Mouse (Mus musculus) E14TG2a.4 (cell line): Measurements from ENCODE around the gene Gm128.

Experiments used
- H3K27me3 ChIP-seq: 2 replicates; pipeline ENCODE4 v1.6.1; 2014; ENCODE audit warnings: low read length, control low read depth; ENCODE audit not compliant: insufficient read depth
- H3K36me3 ChIP-seq: 2 replicates; pipeline ENCODE4 v1.6.1; 2014; ENCODE audit warnings: low read length, control low read depth; ENCODE audit not compliant: insufficient read depth
- H3K4me1 ChIP-seq: replicated peaks from 2 replicates; pipeline ENCODE4 v1.6.1; 2014; ENCODE audit warnings: low read depth, low read length, control low read depth
- H3K4me3 ChIP-seq: replicated peaks from 2 replicates; pipeline ENCODE4 v1.5.1; 2014; ENCODE audit warnings: mild to moderate bottlenecking, low read length
- H3K9me3 ChIP-seq: 2 replicates; pipeline ENCODE4 v1.6.1; 2014; ENCODE audit warnings: low read length, control low read depth
- CTCF ChIP-seq: conservative IDR thresholded peaks from 2 replicates; pipeline ENCODE4 v1.5.1; 2014; ENCODE audit warnings: low read length
- NANOG ChIP-seq: IDR thresholded peaks from 2 replicates; pipeline ENCODE4 v1.6.1; 2014; ENCODE audit warnings: borderline replicate concordance, low read length, mixed read lengths
- POU5F1 ChIP-seq: IDR thresholded peaks from 2 replicates; pipeline ENCODE4 v1.6.1; 2014; ENCODE audit warnings: low read length, borderline replicate concordance

Gm128 gene

DNA sequence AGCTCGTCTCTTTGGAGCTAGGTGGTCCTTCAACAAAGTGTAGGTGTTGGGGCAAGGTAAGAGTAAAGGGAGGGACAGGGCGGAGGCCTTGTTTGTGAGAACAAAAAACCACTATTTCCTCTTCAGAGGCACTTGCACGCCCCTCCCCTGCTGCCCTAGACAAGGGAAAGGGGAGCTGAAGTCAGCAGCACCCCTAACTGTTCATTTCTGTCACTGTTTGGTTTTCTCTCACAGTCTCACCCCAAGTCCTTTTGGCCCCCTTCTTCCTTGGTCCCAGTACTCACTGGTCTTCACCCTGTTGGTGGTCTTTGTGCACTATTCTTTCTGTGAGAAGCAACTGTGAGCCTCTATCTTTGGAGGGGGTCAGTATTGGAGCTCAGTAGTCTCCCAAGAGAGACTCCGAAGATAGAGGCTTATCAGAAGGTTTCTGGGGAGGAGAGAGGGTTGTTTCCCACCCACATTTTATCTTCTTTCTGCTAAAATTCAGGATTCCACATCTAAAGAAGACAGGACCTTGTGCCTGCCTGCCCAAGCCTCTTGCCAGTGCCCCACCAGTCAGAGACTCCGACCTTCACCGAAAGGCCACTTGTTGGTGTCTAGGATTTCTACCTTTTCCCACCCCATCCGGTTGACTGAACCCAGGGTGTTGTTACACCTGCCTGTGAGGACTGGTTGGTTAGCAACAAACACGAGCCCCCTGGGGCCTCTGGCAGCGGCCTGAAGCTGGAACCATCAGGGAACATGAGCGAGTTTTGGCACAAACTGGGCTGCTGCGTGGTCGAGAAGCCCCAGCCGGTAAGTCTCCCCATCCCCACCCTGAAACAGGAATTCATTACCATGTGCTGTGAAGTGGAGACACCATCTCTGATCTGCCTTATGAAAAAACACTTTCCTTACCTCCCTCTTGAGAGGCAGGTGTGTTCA is 9.8 kb downstream of the Gm128 start, which contains the start of gene Mllt11:
Gene Mllt11, minus strand, starts transcription at position 874 of the 924 bp plus-strand sequence.
- Histone ChIP-seq H3K4me3 (peak within 1 kb of the TSS; percentile 92), H3K9me3 (no peaks in the 10 kb centered on the region), H3K4me1 (peaks cover 81% of the 10 kb centered on the region), H3K27me3 (no peaks in the 10 kb centered on the region), H3K36me3 (peaks cover 58% of the 10 kb centered on the region)
- TF ChIP-seq CTCF (no peak), POU5F1 (no peak), NANOG (no peak)

GRCm38 (mm10) chr3:95230495-95231297 is 10.7 kb downstream of the Gm128 start:
- no peak for TF ChIP-seq POU5F1
- TF ChIP-seq CTCF, result no peak
- no peak for TF ChIP-seq NANOG
- Histone ChIP-seq H3K27me3 (no peaks in the 10 kb centered on the region), H3K4me1 (peaks cover 81% of the 10 kb centered on the region), H3K4me3 (peak overlapping the region; percentile 92), H3K36me3 (peaks cover 52% of the 10 kb centered on the region), H3K9me3 (no peaks in the 10 kb centered on the region)

GRCm38 (mm10) chr3:95229781-95230494 is 11.5 kb downstream of the Gm128 start:
- Histone ChIP-seq H3K9me3 (no peaks in the 10 kb centered on the region), H3K36me3 (peaks cover 52% of the 10 kb centered on the region), H3K4me3 (peak overlapping the region; percentile 92), H3K4me1 (peaks cover 81% of the 10 kb centered on the region), H3K27me3 (no peaks in the 10 kb centered on the region)
- TF ChIP-seq NANOG (no peak), CTCF (no peak), POU5F1 (no peak)

- no peaks in the 10 kb centered on the region for H3K9me3 ChIP-seq
- no peaks in the 10 kb centered on the region for H3K27me3 ChIP-seq
- H3K4me1 ChIP-seq, result peaks cover 81% of the 10 kb centered on the region
- peaks cover 50% of the 10 kb centered on the region for H3K36me3 ChIP-seq
- TF ChIP-seq POU5F1 (no peak), NANOG (no peak), CTCF (no peak)
- H3K4me3 ChIP-seq, result peak overlapping the region; percentile 92
Observed at GRCm38 (mm10) chr3:95228894-95229780, 12.3 kb downstream of the Gm128 start.

- peak within 1 kb of the TSS; percentile 92 for H3K4me3 ChIP-seq
- no peaks in the 10 kb centered on the region for H3K27me3 ChIP-seq
- H3K9me3 ChIP-seq, result no peaks in the 10 kb centered on the region
- peaks cover 48% of the 10 kb centered on the region for H3K36me3 ChIP-seq
- H3K4me1 ChIP-seq, result peaks cover 81% of the 10 kb centered on the region
- no peak for TF ChIP-seq CTCF
Observed at GRCm38 (mm10) chr3:95228148-95228893, 13.1 kb downstream of the Gm128 start, which contains the start of gene Cdc42se1. Gene Cdc42se1 (plus strand): TSS chr3:95228732.

GRCm38 (mm10) chr3:95227214-95227613 is 14.2 kb downstream of the Gm128 start:
- peaks cover 48% of the 10 kb centered on the region for H3K36me3 ChIP-seq
- H3K27me3 ChIP-seq, result no peaks in the 10 kb centered on the region
- H3K9me3 ChIP-seq, result no peaks in the 10 kb centered on the region
- peaks cover 81% of the 10 kb centered on the region for H3K4me1 ChIP-seq
- no peak for TF ChIP-seq CTCF
- TF ChIP-seq POU5F1, result no peak
- no peak for TF ChIP-seq NANOG
- H3K4me3 ChIP-seq, result peak overlapping the region; percentile 92

- no peaks in the 10 kb centered on the region for H3K27me3 ChIP-seq
- no peak overlapping the region for H3K4me3 ChIP-seq
- no peaks in the 10 kb centered on the region for H3K9me3 ChIP-seq
- H3K4me1 ChIP-seq, result peaks cover 79% of the 10 kb centered on the region
- TF ChIP-seq POU5F1 (no peak), NANOG (no peak), CTCF (no peak)
- H3K36me3 ChIP-seq, result peaks cover 60% of the 10 kb centered on the region
Observed at GRCm38 (mm10) chr3:95224295-95224694, 17.1 kb downstream of the Gm128 start.
